Mouse (Mus musculus) bone marrow macrophage, adult 2 months (primary cell): Measurements from ENCODE around the gene Gtsf1l.

ENCODE experiments used
- CTCF ChIP-seq: IDR thresholded peaks from 2 replicates; pipeline ENCODE4 v1.5.1; 2012; ENCODE audit warnings: low read depth, mild to moderate bottlenecking, low read length, moderate library complexity
- POLR2A ChIP-seq: IDR thresholded peaks from 2 replicates; pipeline ENCODE4 v1.6.1; 2012; ENCODE audit warnings: mild to moderate bottlenecking, low read depth, low read length, borderline replicate concordance

GRCm38 (mm10) chr2:163074006-163074405, 13.6 kb downstream of the Gtsf1l start:
- no peak for TF ChIP-seq CTCF
- TF ChIP-seq POLR2A, result no peak
